Comparison of ENCODE assay signal across 12 mouse cellular contexts in the genomic region with DNA sequence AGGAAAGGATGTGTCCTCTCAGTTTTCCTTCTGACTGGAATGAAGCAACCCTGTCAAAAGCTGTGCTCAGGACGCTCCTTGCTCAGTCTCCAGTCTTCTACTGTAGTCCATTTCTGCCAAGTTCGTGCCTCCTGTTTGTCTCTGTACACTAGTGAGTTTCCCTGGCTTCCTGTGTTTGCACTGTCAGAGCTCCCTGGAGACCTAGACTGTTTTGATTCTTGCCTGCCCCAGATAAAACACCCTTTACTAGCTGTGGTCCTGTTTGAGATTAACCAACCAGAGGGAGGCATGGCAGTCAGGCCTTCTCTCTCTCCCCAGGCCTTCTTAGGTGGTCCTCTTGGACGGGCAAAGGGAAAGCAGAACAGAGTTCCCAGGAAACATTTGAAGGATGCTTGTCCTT. TPM values are rescaled to one million over a fixed set of nuclear protein-coding genes. Genes with fewer than 3 reads are reported as not detected.
A peak's percentile ranks its signal among the peaks of the same experiment; 100 is the strongest.
DNase-seq lines count a peak whose midpoint lies in the region; ATAC-seq and TF ChIP-seq lines count a peak whose summit lies in the region.
"Had no signal": no experiment of that assay in that cellular context is flagged by ENCODE, and none has a peak within 500 bp of the region (broad histone marks: within the 10 kb centered on the region; RNA-seq: fewer than 3 reads in every experiment).

No protein-coding gene starts in this region.

- no peaks in the 10 kb centered on the region for H3K27me3 ChIP-seq in lung, embryonic 14.5 days (ENCODE audit: insufficient read depth, low read length)
- no peaks in the 10 kb centered on the region for H3K27me3 ChIP-seq in stomach, embryonic 14.5 days (ENCODE audit: control insufficient read depth, insufficient read depth, low read length)
- H3K27me3 ChIP-seq: heart, embryonic 13.5 days had no signal

- H3K9ac ChIP-seq in lung, embryonic 14.5 days, result no peak overlapping the region
- no peak overlapping the region for H3K9ac ChIP-seq in stomach, embryonic 14.5 days (replicated peaks; ENCODE audit: low read depth, low read length)
- H3K9ac ChIP-seq: heart, embryonic 13.5 days had no signal

- no peak overlapping the region for H3K27ac ChIP-seq in lung, embryonic 14.5 days (ENCODE audit: low read depth)
- peak overlapping the region; percentile 23 for H3K27ac ChIP-seq in stomach, embryonic 14.5 days (ENCODE audit: low read length)
- H3K27ac ChIP-seq: heart, embryonic 13.5 days; macrophage had no signal

- TF ChIP-seq CTCF in lung, embryonic 14.5 days (IDR thresholded peaks at IDR 0.05; ENCODE audit: low read depth), result no peak
- TF ChIP-seq CTCF in lung, adult 2 months (IDR thresholded peaks at IDR 0.05; ENCODE audit: insufficient read depth, low read length), result no peak

- no peak overlapping the region for H3K4me3 ChIP-seq in lung, embryonic 14.5 days (ENCODE audit: low read depth, low read length)
- no peak overlapping the region for H3K4me3 ChIP-seq in lung, adult 2 months (replicated peaks; ENCODE audit: extremely low read depth, low read depth, low read length)
- no peak overlapping the region for H3K4me3 ChIP-seq in stomach, embryonic 14.5 days (ENCODE audit: low read depth, low read length)
- H3K4me3 ChIP-seq: heart, embryonic 13.5 days had no signal

- intact Hi-C loops in left cerebral cortex, postnatal 14 days (cut with DNase I), result no loop called here

- H3K4me2 ChIP-seq in lung, embryonic 14.5 days, result no peak overlapping the region
- no peak overlapping the region for H3K4me2 ChIP-seq in stomach, embryonic 14.5 days (replicated peaks; ENCODE audit: low read depth, low read length)
- H3K4me2 ChIP-seq: heart, embryonic 13.5 days had no signal

- peak; percentile 36; the same call in 1 of the 2 replicates for ATAC-seq in lung, embryonic 14.5 days (ENCODE audit: insufficient read depth)
- no peak; the same call in 1 of the 2 replicates for ATAC-seq in stomach, embryonic 14.5 days (ENCODE audit: insufficient number of reproducible peaks, insufficient read depth, low FRiP score, low read depth)

- 20% methylated on average over 3 of the region's 3 CpGs for WGBS in lung, embryonic 14.5 days
- WGBS in lung, adult 2 months, result 16% methylated on average over 3 of the region's 3 CpGs
- 21% methylated on average over 3 of the region's 3 CpGs for WGBS in stomach, embryonic 14.5 days

- no peaks in the 10 kb centered on the region for H3K36me3 ChIP-seq in lung, embryonic 14.5 days (ENCODE audit: insufficient read depth)
- H3K36me3 ChIP-seq in stomach, embryonic 14.5 days (ENCODE audit: control insufficient read depth, insufficient read depth, low read length), result no peaks in the 10 kb centered on the region
- H3K36me3 ChIP-seq: heart, embryonic 13.5 days had no signal

- TF ChIP-seq POLR2A in lung, adult 2 months (IDR thresholded peaks at IDR 0.05; ENCODE audit: borderline replicate concordance, extremely low read depth, low read depth, low read length), result no peak

- no peaks in the 10 kb centered on the region for H3K9me3 ChIP-seq in lung, embryonic 14.5 days (ENCODE audit: low read depth, low read length)
- no peaks in the 10 kb centered on the region for H3K9me3 ChIP-seq in stomach, embryonic 14.5 days (ENCODE audit: control insufficient read depth, low read depth, low read length)
- H3K9me3 ChIP-seq: G1E; heart, embryonic 13.5 days had no signal

- peaks cover 4% of the 10 kb centered on the region; the same call in 1 of the 2 replicates for H3K4me1 ChIP-seq in lung, embryonic 14.5 days (ENCODE audit: insufficient read depth)
- 0 out of 2 replicates have a peak, but pooled peaks cover 4% of the 10 kb centered on the region for H3K4me1 ChIP-seq in lung, adult 2 months (ENCODE audit: control insufficient read depth, insufficient read depth, low read length)
- H3K4me1 ChIP-seq in stomach, embryonic 14.5 days (ENCODE audit: control insufficient read depth, insufficient read depth, low read length), result no peaks in the 10 kb centered on the region; the same call in 1 of the 2 replicates

- peak; percentile 51 for DNase-seq in lung, embryonic 14.5 days
- DNase-seq in lung, adult 2 months, result no peak
- DNase-seq in heart, adult 9 months (ENCODE audit: low spot score in 2 of 2), result peak; percentile 64 to 80
- peak; percentile 41 to 54 for DNase-seq in kidney, postnatal 36 days
- no peak for DNase-seq in layer of hippocampus, adult 18-20 months (ENCODE audit: low spot score in 2 of 2)
- no peak for DNase-seq in frontal cortex, postnatal 36 days (ENCODE audit: low spot score in 2 of 2)
- no peak for DNase-seq in left cerebral cortex, postnatal 14 days (ENCODE audit: low spot score in 2 of 2)
- DNase-seq: right cerebral cortex, adult 18-20 months had no signal

RNA-seq across cellular contexts. Expression of a gene that starts 40.2 kb away (rescaled TPM):
- 9.9 and 13.0 TPM in 2 replicates for polyA plus RNA-seq in lung, embryonic 14.5 days (2014; fragmentation: Nextera tagmentation; extraction: Ambion mirVana)
- polyA plus RNA-seq in lung, adult 2 months (2012; rRNA removed), result 31.0 and 32.7 TPM in 2 replicates
- polyA plus RNA-seq in stomach, embryonic 14.5 days (2014; fragmentation: Nextera tagmentation; extraction: Ambion mirVana), result 12.7 and 13.0 TPM in 2 replicates
- 1 to 10 TPM; 6.3 to 8.7 TPM for total RNA-seq in layer of hippocampus, adult 18-20 months (2021)
- 10 to 100 TPM in 1 of 2 experiments, 1 to 10 TPM in 1; 6.6 to 10.3 TPM for total RNA-seq in left cerebral cortex, postnatal 14 days (2021)

Comparison
In these comparisons a context has a peak if more than half of its experiments do, and no peak if none do; other contexts are left out.
1. DNase-seq: peak in lung, embryonic 14.5 days (single experiment), heart, adult 9 months (2 of 2) and kidney, postnatal 36 days (2 of 2); none in lung, adult 2 months (single experiment), layer of hippocampus, adult 18-20 months (0 of 2), frontal cortex, postnatal 36 days (0 of 2) and left cerebral cortex, postnatal 14 days (0 of 2).